In genomic region chr11:115613138-115613945, GRCm38 (mm10) we compare ENCODE assay signal across 8 mouse cellular contexts. TPM values are rescaled to one million over a fixed set of nuclear protein-coding genes. Genes with fewer than 3 reads are reported as not detected.
DNase-seq lines count a peak whose midpoint lies in the region; ATAC-seq and TF ChIP-seq lines count a peak whose summit lies in the region.

No protein-coding gene starts in this region.

- no peak for TF ChIP-seq CTCF in testis, adult 2 months (IDR thresholded peaks at IDR 0.05; ENCODE audit: control insufficient read depth, insufficient read depth, insufficient replicate concordance, low read depth, low read length)
- no peak for TF ChIP-seq CTCF in intestine, postnatal 0 days (IDR thresholded peaks at IDR 0.05; ENCODE audit: low read depth)

- H3K27ac ChIP-seq in testis, adult 2 months (ENCODE audit: control insufficient read depth, insufficient read depth, low read depth, low read length), result peak overlapping the region; percentile 95
- peak overlapping the region; percentile 98 for H3K27ac ChIP-seq in intestine, postnatal 0 days (ENCODE audit: low read depth, low read length)

- peak overlapping the region; percentile 76 for H3K9ac ChIP-seq in intestine, postnatal 0 days (ENCODE audit: low read depth, low read length)

- H3K36me3 ChIP-seq in testis, adult 2 months (ENCODE audit: control insufficient read depth, insufficient read depth, low read length), result peaks cover 3% of the 10 kb centered on the region
- H3K36me3 ChIP-seq in intestine, postnatal 0 days (ENCODE audit: control insufficient read depth, insufficient read depth), result peaks cover 29% of the 10 kb centered on the region

- TF ChIP-seq POLR2A in testis, adult 2 months (IDR thresholded peaks at IDR 0.05; ENCODE audit: control insufficient read depth, low read depth, low read length), result no peak; the same call in 1 of the 2 replicates

- under 1% methylated on average over 16 of the region's 16 CpGs for WGBS in intestine, postnatal 0 days

- peak overlapping the region; percentile 83 for H3K4me2 ChIP-seq in intestine, postnatal 0 days (replicated peaks; ENCODE audit: low read depth)

- H3K4me1 ChIP-seq in testis, adult 2 months (ENCODE audit: control insufficient read depth, insufficient read depth, low read length), result peaks cover 8% of the 10 kb centered on the region
- H3K4me1 ChIP-seq in intestine, postnatal 0 days (replicated peaks; ENCODE audit: control insufficient read depth, insufficient read depth, low read length), result no peaks in the 10 kb centered on the region

- H3K4me3 ChIP-seq in testis, adult 2 months (ENCODE audit: control insufficient read depth, low read depth, low read length), result peak overlapping the region; percentile 93
- H3K4me3 ChIP-seq in intestine, postnatal 0 days (ENCODE audit: low read depth, low read length), result peak overlapping the region; percentile 58

- H3K27me3 ChIP-seq in testis, adult 2 months (ENCODE audit: control insufficient read depth, insufficient read depth, low read length), result no peaks in the 10 kb centered on the region
- H3K27me3 ChIP-seq in intestine, postnatal 0 days (replicated peaks; ENCODE audit: control insufficient read depth, insufficient read depth, low read length), result no peaks in the 10 kb centered on the region

- no peaks in the 10 kb centered on the region for H3K9me3 ChIP-seq in intestine, postnatal 0 days (ENCODE audit: control insufficient read depth)

- DNase-seq in testis, postnatal 10 days (ENCODE audit: low spot score), result no peak
- DNase-seq in thymus, postnatal 10 days (ENCODE audit: low spot score in 2 of 2), result peak; percentile 48 to 49
- no peak for DNase-seq in gastrocnemius, adult 8-10 months (ENCODE audit: low spot score in 2 of 2)
- no peak for DNase-seq in urinary bladder, postnatal 36 days (ENCODE audit: low spot score in 2 of 2)

- ATAC-seq in erythroid progenitor cell, adult 5-6 weeks (replicated peaks; ENCODE audit: low FRiP score, poor library complexity, severe bottlenecking), result peak; percentile 55
- peak; percentile 10; the same call in 1 of the 2 replicates for ATAC-seq in intestine, postnatal 0 days
- ATAC-seq in megakaryocyte, adult 5-6 weeks (ENCODE audit: poor library complexity, severe bottlenecking), result peak; percentile 54

RNA-seq across cellular contexts. Expression of gene Mif4gd, which starts 0.6 kb away (rescaled TPM):
- 383 and 445 TPM in 2 replicates for polyA plus RNA-seq in testis, adult 2 months (2012; rRNA removed)
- total RNA-seq in erythroid progenitor cell, adult 5-6 weeks (2015; ENCODE audit: low replicate concordance), result 62.3 and 66.7 TPM in 2 replicates
- 36.5 and 69.8 TPM in 2 replicates for total RNA-seq in erythroid progenitor cell, adult 5-6 weeks (2017; ENCODE audit: low replicate concordance)
- 43.0 and 48.9 TPM in 2 replicates for polyA plus RNA-seq in intestine, postnatal 0 days (2015; fragmentation: Nextera tagmentation; extraction: Ambion mirVana)
- 23.6 and 28.0 TPM in 2 replicates for total RNA-seq in megakaryocyte, adult 5-6 weeks (2015)
- total RNA-seq in megakaryocyte, adult 5-6 weeks (2017), result 20.2 and 24.4 TPM in 2 replicates
- 10 to 100 TPM; 34.1 to 43.9 (median 40.3) TPM for total RNA-seq in gastrocnemius, adult 8-10 months (2022)

RNA-seq across cellular contexts. Expression of gene Gga3, which starts 9.5 kb away (rescaled TPM):
- 19.8 and 21.1 TPM in 2 replicates for polyA plus RNA-seq in testis, adult 2 months (2012; rRNA removed)
- total RNA-seq in erythroid progenitor cell, adult 5-6 weeks (2015; ENCODE audit: low replicate concordance), result 18.0 and 20.9 TPM in 2 replicates
- total RNA-seq in erythroid progenitor cell, adult 5-6 weeks (2017; ENCODE audit: low replicate concordance), result 20.7 and 33.2 TPM in 2 replicates
- 5.7 and 5.8 TPM in 2 replicates for polyA plus RNA-seq in intestine, postnatal 0 days (2015; fragmentation: Nextera tagmentation; extraction: Ambion mirVana)
- 30.8 and 34.0 TPM in 2 replicates for total RNA-seq in megakaryocyte, adult 5-6 weeks (2015)
- 24.0 and 34.2 TPM in 2 replicates for total RNA-seq in megakaryocyte, adult 5-6 weeks (2017)
- 10 to 100 TPM; 10.3 to 14.5 (median 11.6) TPM for total RNA-seq in gastrocnemius, adult 8-10 months (2022)

RNA-seq across cellular contexts. Expression of gene Mrps7, which starts 9.6 kb away (rescaled TPM):
- polyA plus RNA-seq in testis, adult 2 months (2012; rRNA removed), result 9.3 and 10.9 TPM in 2 replicates
- 10.1 and 22.2 TPM in 2 replicates for total RNA-seq in erythroid progenitor cell, adult 5-6 weeks (2015; ENCODE audit: low replicate concordance)
- total RNA-seq in erythroid progenitor cell, adult 5-6 weeks (2017; ENCODE audit: low replicate concordance), result 5.1 and 12.3 TPM in 2 replicates
- polyA plus RNA-seq in intestine, postnatal 0 days (2015; fragmentation: Nextera tagmentation; extraction: Ambion mirVana), result 51.6 and 52.2 TPM in 2 replicates
- 29.0 and 30.2 TPM in 2 replicates for total RNA-seq in megakaryocyte, adult 5-6 weeks (2015)
- 11.7 and 29.8 TPM in 2 replicates for total RNA-seq in megakaryocyte, adult 5-6 weeks (2017)
- 10 to 100 TPM; 73.4 to 84.2 (median 81.8) TPM for total RNA-seq in gastrocnemius, adult 8-10 months (2022)

RNA-seq across cellular contexts. Expression of gene Slc25a19, which starts 14.8 kb away (rescaled TPM):
- polyA plus RNA-seq in testis, adult 2 months (2012; rRNA removed), result 33.7 and 35.8 TPM in 2 replicates
- total RNA-seq in erythroid progenitor cell, adult 5-6 weeks (2015; ENCODE audit: low replicate concordance), result 3.2 and 7.1 TPM in 2 replicates
- total RNA-seq in erythroid progenitor cell, adult 5-6 weeks (2017; ENCODE audit: low replicate concordance), result 2.0 and 6.4 TPM in 2 replicates
- polyA plus RNA-seq in intestine, postnatal 0 days (2015; fragmentation: Nextera tagmentation; extraction: Ambion mirVana), result 19.1 and 19.5 TPM in 2 replicates
- total RNA-seq in megakaryocyte, adult 5-6 weeks (2015), result 5.7 and 8.0 TPM in 2 replicates
- 13.7 and 25.5 TPM in 2 replicates for total RNA-seq in megakaryocyte, adult 5-6 weeks (2017)
- total RNA-seq in gastrocnemius, adult 8-10 months (2022), result 10 to 100 TPM; 35.7 to 45.7 (median 40.7) TPM

RNA-seq across cellular contexts. Expression of gene Nup85, which starts 49.1 kb away (rescaled TPM):
- 36.3 and 42.6 TPM in 2 replicates for polyA plus RNA-seq in testis, adult 2 months (2012; rRNA removed)
- 78.9 and 133 TPM in 2 replicates for total RNA-seq in erythroid progenitor cell, adult 5-6 weeks (2015; ENCODE audit: low replicate concordance)
- 141 and 174 TPM in 2 replicates for total RNA-seq in erythroid progenitor cell, adult 5-6 weeks (2017; ENCODE audit: low replicate concordance)
- 30.4 and 31.5 TPM in 2 replicates for polyA plus RNA-seq in intestine, postnatal 0 days (2015; fragmentation: Nextera tagmentation; extraction: Ambion mirVana)
- 52.2 and 59.7 TPM in 2 replicates for total RNA-seq in megakaryocyte, adult 5-6 weeks (2015)
- total RNA-seq in megakaryocyte, adult 5-6 weeks (2017), result 59.5 and 59.9 TPM in 2 replicates
- total RNA-seq in gastrocnemius, adult 8-10 months (2022), result 10 to 100 TPM; 16.6 to 21.7 (median 20.9) TPM

Comparison
In these comparisons a context has a peak if more than half of its experiments do, and no peak if none do; other contexts are left out.
1. DNase-seq: peak in thymus, postnatal 10 days (2 of 2); none in testis, postnatal 10 days (single experiment), gastrocnemius, adult 8-10 months (0 of 2) and urinary bladder, postnatal 36 days (0 of 2).
2. Peak in every context shown above with its lines, with median percentiles within 50 percentile points of each other: ATAC-seq.